Mouse (Mus musculus) liver, adult 2 months (tissue): ENCODE measurements around the gene Mitf.
A peak's percentile ranks its signal among the peaks of the same experiment; 100 is the strongest.

Experiments
- CTCF ChIP-seq: fragments of 200-500 bp; IDR thresholded peaks from 2 replicates; pipeline ENCODE4 v1.5.1; 2011; ENCODE audit warnings: low read depth, low read length, control low read depth
- POLR2A ChIP-seq: fragments of 200-500 bp; IDR thresholded peaks from 2 replicates; pipeline ENCODE4 v1.6.1; 2011; ENCODE audit warnings: low read length, control low read depth; ENCODE audit not compliant: insufficient read depth; ENCODE audit errors: extremely low read depth

- peak; percentile 46; the same call in 1 of the 2 replicates for TF ChIP-seq CTCF
- no peak for TF ChIP-seq POLR2A
Observed at GRCm38 (mm10) chr6:97792104-97792503, 14.7 kb upstream of the Mitf start.
